Mouse (Mus musculus) heart, postnatal 10 days (tissue): ENCODE data around the gene Bcat2. TPM values are rescaled to one million over a fixed set of nuclear protein-coding genes. Genes with fewer than 3 reads are reported as not detected.
A peak's percentile ranks its signal among the peaks of the same experiment; 100 is the strongest.

Experiments used
- DNase-seq, 2 experiments: peaks; one replicate each; pipeline ENCODE4 v3.0.0; 2021
- intact Hi-C: fragments of 180-260 bp; cut with DNase I; formaldehyde crosslinking; loops from one replicate; pipeline ENCODE4 v1.15.1; 2025
- total RNA-seq, 2 experiments: library from RNA; stranded (reverse); gene quantifications; 2 replicates each; pipeline ENCODE4 v1.2.3; 2021

Bcat2 gene
- total RNA-seq, 2 experiments from 2014 or later: 54.7 to 54.9 TPM

DNA sequence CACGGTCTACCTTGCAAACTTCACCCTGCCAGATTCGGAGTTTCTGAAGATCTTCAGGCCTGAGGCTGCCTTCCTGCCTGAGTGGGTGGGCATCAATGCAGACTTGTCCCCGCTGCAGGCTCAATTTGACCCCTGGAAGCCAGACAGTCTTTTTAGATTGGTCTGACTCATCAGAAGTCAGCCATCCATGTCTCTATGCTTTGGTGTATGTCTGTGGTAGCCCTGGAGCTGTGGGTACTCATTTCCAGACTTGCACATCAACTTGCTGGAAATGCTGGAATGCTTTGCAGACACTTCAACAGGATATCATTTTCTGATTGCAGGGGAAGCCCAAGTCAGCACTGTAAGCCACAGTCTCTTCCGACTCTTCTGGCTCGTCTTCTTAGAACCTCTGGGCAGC is 49.6 kb downstream of the Bcat2 start:
- no peak for DNase-seq

DNA sequence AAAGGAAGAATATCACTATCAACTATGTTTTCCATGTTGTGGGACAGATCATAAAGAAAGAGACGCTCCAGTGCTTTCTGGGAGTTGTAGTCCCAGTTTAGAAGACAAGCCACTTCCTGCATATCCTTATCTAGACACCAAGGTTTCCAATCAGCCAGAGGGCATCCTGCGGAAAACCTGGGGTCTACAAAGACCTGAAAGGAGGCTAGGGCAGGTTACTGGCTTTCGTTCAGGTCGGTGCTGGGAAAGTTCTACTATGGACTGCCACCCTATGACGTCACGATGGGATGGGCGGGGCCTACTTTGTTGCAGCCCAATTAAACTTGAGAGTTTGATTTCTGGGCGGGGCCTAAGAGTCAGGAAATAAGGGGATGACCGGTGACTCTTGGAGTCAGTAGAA is 51.5 kb downstream of the Bcat2 start, which contains the start of gene Izumo1:
Izumo1 (plus strand) TSS at position 369 of the 400 bp plus-strand sequence.
- DNase-seq: peak in 1 of 2 experiments; percentile 66
- intact Hi-C loops: no loop called here

More for the DNA sequence above, 49.6 kb downstream of the Bcat2 start:
- intact Hi-C loops: no loop called here

DNA sequence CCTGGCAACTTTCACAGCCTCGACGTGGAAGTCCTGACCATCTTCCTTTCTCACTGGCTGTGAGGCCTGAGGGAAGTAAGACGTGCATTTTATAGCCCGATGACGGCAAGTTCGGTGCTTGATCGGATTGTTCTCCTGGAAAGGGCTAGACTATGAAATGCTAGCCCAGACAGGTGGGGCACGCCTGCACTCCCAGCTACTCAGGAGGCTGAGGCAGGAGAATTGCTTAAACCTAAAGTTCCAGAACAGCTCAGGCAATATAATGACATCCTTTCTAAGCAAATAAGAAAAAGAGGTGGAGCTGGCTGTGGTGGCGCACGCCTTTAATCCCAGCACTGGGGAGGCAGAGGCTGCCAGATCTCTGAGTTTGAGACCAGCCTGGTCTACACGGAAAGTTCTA is 53.6 kb downstream of the Bcat2 start:
- intact Hi-C loops: no loop called here
- DNase-seq: no peak

DNA sequence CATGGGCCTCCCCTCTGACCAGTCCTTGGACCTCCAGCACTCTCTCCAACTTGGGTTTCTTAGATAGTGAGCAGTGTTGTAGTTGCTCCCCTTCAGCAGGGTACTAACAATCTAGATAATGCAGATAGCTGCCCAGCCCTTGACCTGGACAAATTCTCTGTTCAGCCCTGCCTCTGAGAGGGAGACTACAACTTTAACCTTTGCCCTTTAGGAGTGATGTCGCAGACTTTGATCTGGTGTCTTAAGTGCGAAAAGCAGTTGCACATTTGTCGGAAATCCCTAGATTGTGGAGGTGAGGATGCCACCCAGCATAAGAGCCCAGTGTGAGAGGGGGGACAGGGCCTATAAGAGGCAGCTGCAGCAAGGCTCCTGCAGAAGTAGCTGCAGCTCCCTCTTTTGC is 54.8 kb downstream of the Bcat2 start:
- intact Hi-C loops: loop anchor here (2.0 kb wide), 1 partner anchor 30 kb away; no protein-coding TSS in a partner anchor

DNA sequence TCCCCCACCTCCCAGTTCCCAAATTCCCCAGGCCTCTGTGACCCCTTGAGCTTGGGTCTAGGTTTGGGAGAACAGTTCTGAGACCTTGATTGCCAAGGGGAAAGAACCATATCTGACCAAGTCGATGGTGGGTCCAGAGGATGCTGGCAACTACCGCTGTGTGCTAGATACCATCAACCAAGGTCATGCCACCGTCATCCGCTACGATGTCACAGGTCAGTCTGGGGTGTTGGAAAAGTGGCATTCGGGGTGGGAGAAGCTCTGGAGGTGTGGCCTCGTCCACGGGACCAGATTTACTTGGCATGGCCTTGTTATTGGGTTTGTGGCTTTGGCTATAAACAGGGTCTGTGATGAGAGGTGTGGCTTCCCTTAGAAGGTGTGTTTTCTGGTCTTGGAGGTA is 55.5 kb downstream of the Bcat2 start:
- intact Hi-C loops: loop anchor here (2.0 kb wide), 1 partner anchor 31 kb away; no protein-coding TSS in a partner anchor
- no peak for DNase-seq

More for the DNA sequence above, 54.8 kb downstream of the Bcat2 start:
- no peak for DNase-seq

DNA sequence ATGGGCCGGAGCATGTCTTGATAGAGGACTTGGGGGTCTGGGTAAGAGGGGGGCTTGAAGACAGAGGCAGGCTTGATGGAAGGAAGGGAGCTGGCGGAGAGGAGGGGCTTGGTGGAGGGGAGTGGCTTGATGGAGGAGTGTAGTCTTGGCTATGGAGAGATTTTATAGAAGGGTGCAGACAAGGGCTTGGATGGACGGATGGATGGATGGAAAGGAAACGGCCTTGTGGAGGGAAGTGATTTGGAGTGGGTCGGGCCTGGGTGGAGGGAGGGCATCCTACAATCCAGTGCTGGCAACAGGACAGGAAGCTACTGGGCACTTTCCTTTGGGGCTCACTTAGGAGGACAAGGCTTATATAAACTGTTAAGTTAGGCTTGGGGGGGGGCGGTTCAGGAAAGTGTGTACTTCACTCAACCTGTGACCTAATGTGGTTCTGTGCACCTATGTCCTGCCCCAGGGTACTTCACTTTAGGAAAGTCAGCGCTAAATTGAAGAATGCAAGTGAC is 56.7 kb downstream of the Bcat2 start:
- intact Hi-C loops: no loop called here
- peak in 1 of 2 experiments; percentile 24 for DNase-seq

DNA sequence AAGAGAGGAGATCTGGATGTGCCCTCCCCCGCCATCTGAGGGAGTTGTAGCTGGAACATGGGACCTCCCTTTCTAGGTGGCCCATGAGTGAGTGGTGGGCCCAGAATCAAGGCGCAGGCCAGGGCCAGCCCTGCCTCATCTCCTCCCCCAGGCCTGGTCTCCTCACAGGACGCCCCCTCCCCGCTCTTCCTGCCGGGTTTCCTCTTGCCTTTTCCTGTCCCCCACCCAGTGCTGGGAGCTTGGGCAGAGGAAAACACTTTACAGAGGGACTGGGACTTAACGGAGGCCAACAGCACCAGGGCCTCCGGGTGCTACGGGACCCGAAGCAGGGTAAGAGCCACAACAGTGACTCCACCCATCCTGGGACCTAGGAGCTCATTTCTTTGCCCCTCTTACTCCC is 57.3 kb downstream of the Bcat2 start, which contains the start of gene Rasip1:
Rasip1 (plus strand) TSS at position 228 of the 400 bp plus-strand sequence.
- peak; percentile 60 to 62 for DNase-seq
- intact Hi-C loops: no loop called here

DNA sequence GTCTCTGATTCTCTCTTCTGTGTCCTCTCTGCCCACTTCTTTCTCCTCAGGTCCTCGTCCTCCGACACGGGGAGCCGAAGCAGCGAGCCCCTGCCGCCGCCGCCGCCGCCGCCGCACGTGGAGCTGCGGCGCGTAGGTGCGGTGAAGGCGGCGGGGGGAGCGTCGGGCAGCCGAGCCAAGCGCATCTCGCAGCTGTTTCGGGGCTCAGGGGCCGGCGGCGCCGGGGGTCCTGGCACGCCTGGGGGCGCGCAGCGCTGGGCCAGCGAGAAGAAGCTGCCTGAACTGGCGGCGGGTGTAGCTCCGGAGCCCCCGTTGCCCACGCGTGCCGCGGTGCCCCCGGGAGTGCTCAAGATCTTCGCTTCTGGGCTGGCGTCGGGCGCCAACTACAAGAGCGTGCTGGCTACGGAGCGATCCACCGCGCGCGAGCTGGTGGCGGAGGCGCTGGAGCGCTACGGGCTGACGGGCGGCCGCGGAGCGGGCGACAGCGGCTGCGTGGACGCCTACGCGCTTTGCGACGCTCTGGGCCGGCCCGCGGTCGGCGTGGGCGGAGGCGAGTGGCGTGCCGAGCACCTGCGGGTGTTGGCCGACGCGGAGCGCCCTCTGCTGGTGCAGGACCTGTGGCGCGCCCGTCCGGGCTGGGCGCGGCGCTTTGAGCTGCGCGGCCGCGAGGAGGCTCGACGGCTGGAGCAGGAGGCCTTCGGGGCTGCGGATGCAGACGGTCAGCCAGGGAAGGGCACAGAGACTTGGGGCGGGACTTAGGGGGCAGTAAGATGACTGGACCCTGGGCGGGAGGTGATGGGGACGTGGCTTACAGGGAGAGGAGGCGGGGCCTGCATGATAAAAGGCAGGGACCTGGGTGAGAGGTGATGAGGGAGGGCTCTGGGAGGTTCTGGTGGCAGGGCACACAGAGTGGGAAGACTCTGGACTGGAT is 58.7 kb downstream of the Bcat2 start:
- DNase-seq: peak; percentile 92
- intact Hi-C loops: loop anchor here (2.0 kb wide), 1 partner anchor 52 kb away; no protein-coding TSS in a partner anchor

DNA sequence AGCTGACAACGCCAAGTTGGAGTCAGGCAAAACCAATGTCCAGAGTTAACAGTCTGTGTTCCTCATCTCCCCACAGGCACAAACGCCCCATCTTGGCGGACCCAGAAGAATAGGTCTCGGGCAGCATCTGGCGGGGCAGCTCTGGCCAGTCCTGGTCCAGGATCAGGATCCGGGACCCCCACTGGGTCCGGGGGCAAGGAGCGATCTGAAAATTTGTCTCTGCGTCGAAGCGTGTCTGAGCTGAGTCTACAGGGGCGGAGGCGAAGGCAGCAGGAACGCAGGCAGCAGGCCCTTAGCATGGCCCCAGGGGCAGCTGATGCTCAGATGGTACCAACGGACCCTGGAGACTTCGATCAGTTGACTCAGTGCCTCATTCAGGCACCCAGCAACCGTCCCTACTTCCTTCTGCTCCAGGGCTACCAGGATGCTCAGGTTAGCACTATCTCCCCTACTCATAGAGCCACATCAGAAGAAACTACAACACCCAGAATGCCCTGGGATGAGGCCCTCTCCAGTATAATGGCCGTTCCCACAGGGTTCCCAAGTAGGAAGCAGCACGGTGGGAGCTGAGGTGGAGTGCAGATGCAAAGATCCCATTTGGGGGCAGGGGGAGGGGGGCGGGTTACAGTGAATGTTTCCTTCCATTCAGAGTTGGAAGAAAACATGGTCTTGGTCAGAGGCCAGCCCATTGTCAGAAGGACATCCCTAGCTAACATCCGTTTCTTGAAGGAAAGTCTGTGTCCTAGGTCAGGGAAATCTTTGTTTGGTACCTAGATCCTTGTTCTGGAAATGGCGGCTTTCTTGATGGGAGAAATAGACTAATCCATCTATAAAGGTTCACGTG is 60.3 kb downstream of the Bcat2 start:
- DNase-seq: peak in 1 of 2 experiments; percentile 36
- intact Hi-C loops: no loop called here

DNA sequence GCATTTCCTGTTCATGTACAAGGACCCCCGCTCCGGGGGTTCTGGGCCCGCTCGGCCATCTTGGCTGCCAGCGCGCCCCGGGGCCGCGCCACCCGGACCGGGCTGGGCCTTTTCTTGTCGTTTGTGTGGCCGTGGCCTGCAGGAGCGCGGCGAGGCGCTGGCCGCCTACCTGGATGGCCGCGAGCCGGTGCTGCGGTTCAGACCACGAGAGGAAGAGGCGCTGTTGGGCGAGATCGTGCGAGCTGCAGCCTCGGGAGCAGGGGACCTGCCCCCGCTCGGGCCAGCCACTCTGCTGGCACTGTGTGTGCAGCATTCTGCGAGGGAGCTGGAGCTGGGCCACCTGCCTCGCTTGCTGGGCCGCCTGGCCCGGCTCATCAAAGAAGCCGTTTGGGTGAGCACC is 62.5 kb downstream of the Bcat2 start:
- intact Hi-C loops: no loop called here
- peak; percentile 62 to 69 for DNase-seq

DNA sequence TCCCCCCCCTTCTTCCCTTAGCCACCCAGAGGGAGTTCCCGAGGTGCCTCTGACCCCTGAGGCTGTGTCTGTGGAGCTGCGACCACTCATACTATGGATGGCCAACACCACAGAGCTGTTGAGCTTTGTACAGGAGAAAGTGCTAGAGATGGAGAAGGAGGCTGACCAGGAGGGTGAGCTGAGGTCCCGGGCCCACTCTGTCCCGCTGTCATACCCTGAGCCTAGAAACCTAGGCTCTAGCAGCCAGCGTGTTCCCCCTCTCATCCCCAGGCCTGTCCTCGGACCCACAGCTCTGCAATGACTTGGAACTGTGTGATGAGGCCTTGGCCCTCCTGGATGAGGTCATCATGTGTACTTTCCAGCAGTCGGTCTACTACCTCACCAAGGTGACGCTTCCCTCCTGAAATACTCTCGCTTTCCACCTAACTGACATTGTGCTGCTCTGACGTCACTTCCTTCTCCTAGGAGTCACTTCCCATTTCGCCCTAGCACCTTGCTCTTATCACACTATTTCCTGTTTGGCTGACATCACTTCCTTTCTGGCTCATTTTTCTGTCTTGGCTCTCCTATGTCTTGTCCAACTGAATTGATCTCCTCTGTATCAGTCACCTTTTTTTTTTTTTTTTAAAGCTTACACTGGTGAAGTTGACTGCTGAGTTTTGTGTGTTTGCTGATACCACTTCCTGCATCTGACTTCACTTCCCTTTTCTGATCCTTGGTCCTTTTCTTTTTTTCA is 65.2 kb downstream of the Bcat2 start:
- peak in 1 of 2 experiments; percentile 58 for DNase-seq

DNA sequence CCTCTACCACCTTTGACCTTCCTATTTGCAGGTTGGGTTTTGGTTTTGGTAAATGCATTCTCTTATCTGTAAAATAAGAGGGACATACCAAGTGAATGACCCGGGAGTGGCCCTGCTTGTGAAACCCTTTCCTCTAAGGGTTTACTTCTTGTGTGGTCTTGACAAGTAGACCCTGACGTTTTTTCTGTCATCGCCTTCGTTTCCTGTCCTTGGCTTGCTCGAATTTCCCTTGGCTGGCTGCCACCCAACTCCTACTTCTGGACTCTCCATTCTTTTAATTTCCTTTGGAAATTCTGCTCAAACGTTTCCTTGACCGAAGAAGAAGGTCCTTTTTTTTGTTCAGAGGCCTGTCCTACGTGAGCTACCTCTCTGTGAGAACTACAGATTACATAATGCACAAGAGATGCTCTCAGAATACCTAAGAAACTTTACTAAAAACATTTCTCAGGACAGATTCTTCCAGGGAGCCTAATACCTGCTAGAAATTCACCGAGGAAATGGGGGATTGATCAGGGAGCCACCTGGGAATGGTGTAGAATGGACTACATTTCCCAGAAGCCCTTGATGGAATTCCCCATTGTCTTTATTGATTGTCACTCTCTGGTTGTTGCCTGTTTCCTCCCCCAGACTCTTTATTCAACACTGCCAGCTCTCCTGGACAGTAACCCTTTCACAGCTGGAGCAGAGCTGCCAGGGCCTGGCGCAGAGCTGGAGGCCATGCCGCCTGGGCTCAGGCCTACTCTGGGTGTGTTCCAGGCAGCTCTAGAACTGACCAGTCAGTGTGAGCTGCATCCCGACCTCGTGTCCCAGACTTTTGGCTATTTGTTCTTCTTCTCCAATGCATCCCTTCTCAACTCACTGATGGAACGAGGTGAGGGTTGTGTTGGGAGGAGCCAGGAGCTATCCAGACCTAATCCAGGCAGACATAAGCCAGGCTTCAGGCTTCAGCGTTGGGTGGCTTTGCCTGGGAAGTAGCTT is 66.0 kb downstream of the Bcat2 start:
- intact Hi-C loops: no loop called here
- DNase-seq: peak; percentile 80 to 81

More for the DNA sequence above, 65.2 kb downstream of the Bcat2 start:
- intact Hi-C loops: no loop called here

DNA sequence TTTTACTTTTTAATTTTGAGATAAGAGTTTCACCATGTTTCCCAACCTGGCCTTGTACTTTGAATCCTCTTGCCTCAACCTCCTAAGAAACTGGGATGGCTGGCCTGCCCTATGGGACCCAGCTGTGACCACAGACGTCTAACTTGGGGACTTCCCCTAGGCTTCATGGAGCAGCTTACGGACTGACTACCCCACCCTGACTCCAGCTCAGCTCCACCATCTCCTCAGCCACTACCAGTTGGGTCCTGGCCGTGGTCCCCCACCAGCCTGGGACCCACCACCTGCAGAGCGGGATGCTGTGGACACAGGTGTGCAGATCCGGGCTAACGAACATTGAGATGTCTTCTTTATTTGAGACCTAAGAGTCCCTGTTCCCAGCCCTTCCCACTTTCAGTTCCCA is 67.8 kb downstream of the Bcat2 start:
- DNase-seq: no peak
- intact Hi-C loops: no loop called here

DNA sequence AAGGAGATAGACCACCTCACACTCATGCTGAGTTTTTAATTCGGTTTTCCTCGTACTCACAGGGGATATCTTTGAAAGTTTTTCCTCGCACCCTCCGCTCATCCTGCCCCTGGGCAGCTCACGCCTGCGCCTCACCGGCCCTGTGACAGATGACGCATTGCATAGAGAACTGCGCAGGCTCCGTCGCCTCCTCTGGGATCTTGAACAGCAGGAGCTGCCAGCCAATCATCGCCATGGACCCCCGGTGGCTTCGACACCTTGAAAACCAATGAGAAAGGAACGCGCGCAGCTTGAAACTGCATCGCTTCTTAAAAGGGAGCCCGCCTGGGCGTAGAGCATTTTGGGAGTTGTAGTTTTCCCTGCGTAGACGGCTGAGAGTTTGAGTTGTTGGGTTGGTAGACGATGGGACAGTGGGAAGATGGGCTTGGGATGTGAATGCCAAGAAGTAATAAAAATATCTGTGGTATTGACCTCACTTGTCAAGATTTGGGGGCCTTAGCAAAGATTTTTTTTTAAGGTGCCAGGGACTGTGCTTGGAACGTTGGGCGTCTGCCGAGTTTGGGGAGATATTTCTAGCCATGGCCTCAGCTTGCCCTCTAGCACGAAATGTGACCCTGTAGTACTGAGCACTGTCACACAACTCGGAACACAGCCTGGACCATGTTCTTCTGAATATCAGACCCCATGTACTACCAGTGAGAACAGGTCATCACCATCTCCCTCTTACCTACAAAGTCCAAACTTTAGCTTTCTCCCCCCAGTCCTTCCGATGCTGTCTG is 68.9 kb downstream of the Bcat2 start:
- DNase-seq: peak; percentile 94 to 95

More for the DNA sequence above, 68.9 kb downstream of the Bcat2 start:
- intact Hi-C loops: no loop called here
